Mouse (Mus musculus) midbrain, embryonic 14.5 days (tissue): ENCODE data around the gene Fzr1. TPM values are rescaled to one million over a fixed set of nuclear protein-coding genes. Genes with fewer than 3 reads are reported as not detected.

Experiments
- microRNA-seq: library from miRNA; unstranded; fragments of <30 nt; microRNA quantifications from one replicate; pipeline ENCODE4, GENCODE M21; 2016
- polyA plus RNA-seq: library from polyadenylated mRNA; unstranded; fragments of >200 nt; fragmentation: Nextera tagmentation; extraction: Ambion mirVana; gene quantifications from 2 replicates; pipeline ENCODE4 v1.2.1, GENCODE M21; 2014

The Fzr1 gene
- polyA plus RNA-seq, 1 experiment from 2014 or later: 122 TPM

Small RNA genes within 50 kb of the gene (microRNA-seq; reads per million reads assigned to microRNA genes)
- gene Mir1191b (1.0 reads per million), gene Mir6913 (0.59 reads per million)

Other genes with a start within 250 kb of the Fzr1 start
- gene Zbtb7a, start 243.3 kb downstream of the Fzr1 start, polyA plus RNA-seq: 8.1 and 12.4 TPM in 2 replicates
- 49.2 and 55.7 TPM in 2 replicates for gene Pias4, start 210.6 kb downstream of the Fzr1 start, polyA plus RNA-seq
- 479 and 528 TPM in 2 replicates for gene Eef2, start 201.9 kb downstream of the Fzr1 start, polyA plus RNA-seq
- gene Dapk3, start 195.5 kb downstream of the Fzr1 start, polyA plus RNA-seq: 63.3 and 66.9 TPM in 2 replicates
- 0.23 TPM in 1 of 2 replicates, not detected in the other for gene 4930442H23Rik, start 194.7 kb downstream of the Fzr1 start, polyA plus RNA-seq
- gene Nmrk2, start 176.5 kb downstream of the Fzr1 start, polyA plus RNA-seq: not detected in 2 replicates
- gene Atcay, start 147.7 kb downstream of the Fzr1 start, polyA plus RNA-seq: 82.4 and 118 TPM in 2 replicates
- 20.3 and 21.7 TPM in 2 replicates for gene Zfr2, start 145.4 kb downstream of the Fzr1 start, polyA plus RNA-seq
- gene Matk, start 125.6 kb downstream of the Fzr1 start, polyA plus RNA-seq: 14.8 and 29.4 TPM in 2 replicates
- gene Mrpl54, start 111.6 kb downstream of the Fzr1 start, polyA plus RNA-seq: 121 and 152 TPM in 2 replicates
- gene Apba3, start 111.6 kb downstream of the Fzr1 start, polyA plus RNA-seq: 25.1 and 27.5 TPM in 2 replicates
- gene Tjp3, start 86.9 kb downstream of the Fzr1 start, polyA plus RNA-seq: 4.4 and 5.7 TPM in 2 replicates
- gene Pip5k1c, start 85.6 kb downstream of the Fzr1 start, polyA plus RNA-seq: 102 and 132 TPM in 2 replicates
- 22.6 and 22.8 TPM in 2 replicates for gene Cactin, start 57.4 kb downstream of the Fzr1 start, polyA plus RNA-seq
- 2.9 and 3.7 TPM in 2 replicates for gene Tbxa2r, start 49.8 kb downstream of the Fzr1 start, polyA plus RNA-seq
- gene Gipc3, start 35.2 kb downstream of the Fzr1 start, polyA plus RNA-seq: not detected in 2 replicates
- 30.6 and 36.5 TPM in 2 replicates for gene Hmg20b, start 28.0 kb downstream of the Fzr1 start, polyA plus RNA-seq
- 5.9 and 9.2 TPM in 2 replicates for gene Mfsd12, start 21.0 kb downstream of the Fzr1 start, polyA plus RNA-seq
- 0.32 and 0.37 TPM in 2 replicates for gene 4930404N11Rik, start 12.7 kb downstream of the Fzr1 start, polyA plus RNA-seq
- gene Dohh, start 5.9 kb upstream of the Fzr1 start, polyA plus RNA-seq: 59.5 and 79.6 TPM in 2 replicates
- 4.5 and 8.2 TPM in 2 replicates for gene Gm48551, start 6.0 kb upstream of the Fzr1 start, polyA plus RNA-seq
- gene Gm48552, start 10.5 kb upstream of the Fzr1 start, polyA plus RNA-seq: 1.3 and 2.9 TPM in 2 replicates
- 1.0 and 1.2 TPM in 2 replicates for gene Smim24, start 14.5 kb upstream of the Fzr1 start, polyA plus RNA-seq
- 11.2 and 13.7 TPM in 2 replicates for gene Nfic, start 77.1 kb upstream of the Fzr1 start, polyA plus RNA-seq
- gene Celf5, start 104.2 kb upstream of the Fzr1 start, polyA plus RNA-seq: 61.3 and 117 TPM in 2 replicates
- gene Ncln, start 117.9 kb upstream of the Fzr1 start, polyA plus RNA-seq: 51.6 and 51.8 TPM in 2 replicates
- 0.34 and 0.47 TPM in 2 replicates for gene S1pr4, start 121.6 kb upstream of the Fzr1 start, polyA plus RNA-seq
- gene Gna15, start 145.7 kb upstream of the Fzr1 start, polyA plus RNA-seq: 0.69 and 0.88 TPM in 2 replicates
- 86.7 and 102 TPM in 2 replicates for gene Gna11, start 166.7 kb upstream of the Fzr1 start, polyA plus RNA-seq
- gene Aes, start 181.0 kb upstream of the Fzr1 start, polyA plus RNA-seq: 485 and 707 TPM in 2 replicates
- gene Tle2, start 196.0 kb upstream of the Fzr1 start, polyA plus RNA-seq: 20.4 and 25.7 TPM in 2 replicates
- 3.2 and 3.5 TPM in 2 replicates for gene Tle6, start 222.6 kb upstream of the Fzr1 start, polyA plus RNA-seq
- 0.74 and 1.1 TPM in 2 replicates for gene BC025920, start 227.8 kb upstream of the Fzr1 start, polyA plus RNA-seq
- gene Sirt6, start 249.3 kb upstream of the Fzr1 start, polyA plus RNA-seq: 47.7 and 58.1 TPM in 2 replicates